ENCODE assay signal across 17 mouse cellular contexts in genomic region chr4:108080876-108081275, GRCm38 (mm10). TPM values are rescaled to one million over a fixed set of nuclear protein-coding genes. Genes with fewer than 3 reads are reported as not detected.
"Had no signal": no experiment of that assay in that cellular context is flagged by ENCODE, and none has a peak within 500 bp of the region (broad histone marks: within the 10 kb centered on the region; RNA-seq: fewer than 3 reads in every experiment).

No protein-coding gene starts in this region.

- H3K4me3 ChIP-seq: layer of hippocampus, adult 2 months; limb, embryonic 10.5 days; limb, embryonic 13.5 days; liver, embryonic 15.5 days; midbrain, embryonic 12.5 days; midbrain, embryonic 15.5 days; neural tube, embryonic 13.5 days; stomach, embryonic 15.5 days had no signal

- H3K36me3 ChIP-seq: limb, embryonic 10.5 days; liver, embryonic 15.5 days; midbrain, embryonic 12.5 days; midbrain, embryonic 15.5 days; stomach, embryonic 15.5 days had no signal

- H3K9ac ChIP-seq: limb, embryonic 13.5 days; liver, embryonic 15.5 days; midbrain, embryonic 12.5 days; midbrain, embryonic 15.5 days; neural tube, embryonic 13.5 days; stomach, embryonic 15.5 days had no signal

- H3K27me3 ChIP-seq: limb, embryonic 13.5 days; liver, embryonic 15.5 days; midbrain, embryonic 12.5 days; midbrain, embryonic 15.5 days; neural tube, embryonic 13.5 days; stomach, embryonic 15.5 days had no signal

- H3K27ac ChIP-seq: kidney, postnatal 0 days; layer of hippocampus, adult 2 months; limb, embryonic 10.5 days; limb, embryonic 13.5 days; liver, embryonic 15.5 days; macrophage; midbrain, embryonic 15.5 days; neural tube, embryonic 13.5 days; stomach, embryonic 15.5 days had no signal

- H3K4me1 ChIP-seq: limb, embryonic 10.5 days; limb, embryonic 13.5 days; midbrain, embryonic 15.5 days; stomach, embryonic 15.5 days had no signal

- H3K9me3 ChIP-seq: limb, embryonic 10.5 days; limb, embryonic 13.5 days; liver, embryonic 15.5 days; midbrain, embryonic 12.5 days; midbrain, embryonic 15.5 days; neural tube, embryonic 13.5 days; stomach, embryonic 15.5 days had no signal

- DNase-seq: kidney, adult 2 months; kidney, postnatal 25 days; layer of hippocampus, adult 9-11 months; lung, adult 2 months; thymus, postnatal 14 days; thymus, postnatal 4 days had no signal

RNA-seq across cellular contexts. Expression of gene Podn, which starts 15.4 kb away (rescaled TPM):
- total RNA-seq: megakaryocyte, adult 5-6 weeks had no signal
- polyA plus RNA-seq: macrophage had no signal
